Mouse (Mus musculus): ENCODE measurements at regions not wholly inside any gene's neighbourhood (a gene's known extent, or its start where the extent isn't known, plus 50 kb on each side); places are given as distances from the start of the nearest gene placed in this dataset.

DNA sequence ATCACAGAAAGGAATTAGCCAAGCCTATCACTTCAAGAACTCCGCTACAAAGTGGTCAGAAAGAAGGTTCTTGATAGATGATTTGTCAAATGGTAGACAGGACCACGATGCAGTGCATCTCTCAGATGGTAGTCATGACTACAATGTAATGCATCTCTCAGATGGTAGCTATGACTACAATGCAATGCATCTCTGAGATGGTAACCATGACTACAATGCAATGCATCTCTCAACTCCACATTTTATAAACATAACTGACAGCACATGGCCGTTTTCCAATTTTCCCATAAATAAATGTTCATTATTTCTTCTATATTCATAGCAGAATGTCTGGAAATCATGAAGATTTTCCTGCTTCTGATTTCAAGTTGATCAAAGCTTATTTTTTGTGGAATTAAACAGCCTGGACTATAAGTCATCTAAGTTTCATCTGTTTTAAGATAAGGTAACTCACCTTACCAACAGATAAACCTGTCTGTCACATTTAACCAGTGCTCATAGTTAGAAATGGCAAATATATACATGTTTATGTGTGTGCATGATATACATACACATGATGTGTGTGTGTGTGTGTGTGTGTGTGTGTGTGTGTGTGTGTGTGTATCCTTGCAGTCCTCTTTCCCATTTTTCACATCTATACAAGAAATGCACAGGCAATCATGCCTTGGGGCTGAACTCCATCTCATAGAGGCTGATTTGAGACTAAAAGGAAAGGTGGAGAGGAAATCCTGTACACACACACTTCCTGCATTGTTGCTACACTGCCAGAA lies 122.4 kb downstream of the Phf3 start:
- Histone ChIP-seq H3K36me3 (no peaks in the 10 kb centered on the region), H3K9ac (no peak overlapping the region), H3K27ac (no peak overlapping the region), H3K4me3 (no peak overlapping the region), H3K9me3 (no peaks in the 10 kb centered on the region), H3K4me1 (no peaks in the 10 kb centered on the region), H3K27me3 (replicated peaks) (no peaks in the 10 kb centered on the region), H3K4me2 (replicated peaks) (no peak overlapping the region)
- WGBS, result 67% methylated on average over 3 of the region's 3 CpGs
- ATAC-seq (ENCODE audit: low FRiP score, low read depth), result peak; percentile 78

DNA sequence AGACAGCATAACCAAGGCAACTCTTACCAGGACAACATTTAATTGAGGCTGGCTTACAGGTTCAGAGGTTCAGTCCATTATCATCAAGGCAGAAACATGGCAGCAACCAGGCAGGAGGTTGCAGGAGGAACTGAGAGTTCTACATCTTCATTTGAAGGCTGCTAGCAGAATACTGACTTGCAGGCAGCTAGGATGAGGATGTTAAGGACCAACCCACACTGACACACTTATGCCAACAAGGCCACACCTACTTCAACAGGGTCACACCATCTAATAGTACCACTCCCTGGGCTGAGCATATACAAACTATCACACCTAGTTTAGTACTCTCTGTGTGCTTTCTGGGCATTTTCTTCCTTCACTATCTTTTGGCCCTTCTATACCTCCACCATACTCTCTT lies 131.8 kb downstream of the Phf3 start:
- Histone ChIP-seq H3K9ac (no peak overlapping the region), H3K9me3 (no peaks in the 10 kb centered on the region), H3K27ac (no peak overlapping the region), H3K4me3 (no peak overlapping the region), H3K27me3 (replicated peaks) (no peaks in the 10 kb centered on the region), H3K36me3 (no peaks in the 10 kb centered on the region), H3K4me1 (no peaks in the 10 kb centered on the region), H3K4me2 (replicated peaks) (no peak overlapping the region)
- ATAC-seq (ENCODE audit: low FRiP score, low read depth), result no peak

- no peak overlapping the region for H3K27ac ChIP-seq
- H3K27me3 ChIP-seq (replicated peaks), result no peaks in the 10 kb centered on the region
- no peak overlapping the region for H3K9ac ChIP-seq
- no peak overlapping the region for H3K4me3 ChIP-seq
- no peaks in the 10 kb centered on the region for H3K4me1 ChIP-seq
- H3K36me3 ChIP-seq, result no peaks in the 10 kb centered on the region
- no peaks in the 10 kb centered on the region for H3K9me3 ChIP-seq
- ATAC-seq (ENCODE audit: low FRiP score, low read depth), result no peak
- WGBS, result 71% methylated on average over 3 of the region's 3 CpGs
- H3K4me2 ChIP-seq (replicated peaks), result no peak overlapping the region
Observed at GRCm38 (mm10) chr1:30740831-30741230, 132.9 kb downstream of the Phf3 start.

- Histone ChIP-seq H3K27me3 (replicated peaks) (no peaks in the 10 kb centered on the region), H3K4me1 (no peaks in the 10 kb centered on the region), H3K27ac (no peak overlapping the region), H3K4me2 (replicated peaks) (no peak overlapping the region), H3K9ac (no peak overlapping the region), H3K36me3 (no peaks in the 10 kb centered on the region), H3K9me3 (no peaks in the 10 kb centered on the region), H3K4me3 (no peak overlapping the region)
- ATAC-seq (ENCODE audit: low FRiP score, low read depth), result no peak
- WGBS, result 71% methylated on average over 2 of the region's 2 CpGs
Observed at GRCm38 (mm10) chr1:30721519-30721918, 152.2 kb downstream of the Phf3 start.

DNA sequence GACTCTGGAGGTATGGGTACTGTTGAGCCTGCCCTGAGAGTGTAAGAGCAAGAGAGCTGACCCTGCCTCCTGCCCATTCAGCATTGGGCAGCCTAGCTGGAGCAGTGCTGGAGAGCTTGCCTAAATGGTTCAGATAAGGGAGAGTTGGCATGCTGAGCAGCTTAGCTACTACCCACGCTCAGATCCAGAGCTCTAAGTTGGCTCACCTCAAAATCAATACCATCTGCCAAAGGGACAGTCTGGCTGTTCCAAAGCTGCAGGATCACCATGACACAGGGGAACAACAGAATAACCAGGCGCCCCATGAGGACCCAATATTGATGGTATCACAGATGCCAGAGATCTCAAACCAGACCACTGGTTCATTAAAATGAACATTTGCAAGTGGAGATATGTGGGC lies 152.9 kb downstream of the Phf3 start:
- Histone ChIP-seq H3K4me3 (no peak overlapping the region), H3K4me1 (no peaks in the 10 kb centered on the region), H3K9ac (no peak overlapping the region), H3K9me3 (no peaks in the 10 kb centered on the region), H3K27me3 (replicated peaks) (no peaks in the 10 kb centered on the region), H3K27ac (no peak overlapping the region), H3K4me2 (replicated peaks) (no peak overlapping the region), H3K36me3 (no peaks in the 10 kb centered on the region)
- 89% methylated on average over 2 of the region's 2 CpGs for WGBS
- ATAC-seq (ENCODE audit: low FRiP score, low read depth), result no peak

- Histone ChIP-seq H3K4me1 (no peaks in the 10 kb centered on the region), H3K4me2 (replicated peaks) (no peak overlapping the region), H3K9me3 (no peaks in the 10 kb centered on the region), H3K36me3 (no peaks in the 10 kb centered on the region), H3K27ac (no peak overlapping the region), H3K9ac (no peak overlapping the region), H3K27me3 (replicated peaks) (no peaks in the 10 kb centered on the region), H3K4me3 (no peak overlapping the region)
- no peak for ATAC-seq (ENCODE audit: low FRiP score, low read depth)
- 80% methylated on average over 5 of the region's 5 CpGs for WGBS
Observed at GRCm38 (mm10) chr1:30718578-30718977, 155.1 kb downstream of the Phf3 start.

DNA sequence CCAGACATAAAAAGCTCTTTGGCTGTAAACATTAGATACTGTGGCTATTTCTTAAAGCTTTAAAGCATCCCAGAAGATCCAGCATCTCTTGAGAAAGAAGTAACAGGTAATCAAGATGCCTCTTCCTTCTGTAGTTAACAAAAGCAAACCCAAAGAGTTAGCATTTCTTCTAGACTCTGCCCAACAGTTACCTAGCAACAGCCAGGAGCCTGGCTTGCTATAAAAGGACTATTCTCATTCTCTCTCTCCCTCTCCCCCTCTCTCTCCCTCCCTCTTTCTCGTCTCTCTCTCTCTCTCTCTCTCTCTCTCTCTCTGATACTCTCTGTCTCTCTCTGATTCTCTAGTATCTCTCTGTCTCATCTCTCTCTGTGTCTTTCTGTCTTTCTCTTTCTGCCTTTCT lies 157.4 kb downstream of the Phf3 start:
- Histone ChIP-seq H3K4me2 (replicated peaks) (no peak overlapping the region), H3K36me3 (no peaks in the 10 kb centered on the region), H3K27me3 (replicated peaks) (no peaks in the 10 kb centered on the region), H3K27ac (no peak overlapping the region), H3K9ac (no peak overlapping the region), H3K9me3 (0 out of 2 replicates have a peak, but pooled peaks cover 3% of the 10 kb centered on the region), H3K4me3 (no peak overlapping the region), H3K4me1 (no peaks in the 10 kb centered on the region)
- ATAC-seq (ENCODE audit: low FRiP score, low read depth), result no peak
- 18% methylated on average over 1 of the region's 1 CpGs for WGBS

DNA sequence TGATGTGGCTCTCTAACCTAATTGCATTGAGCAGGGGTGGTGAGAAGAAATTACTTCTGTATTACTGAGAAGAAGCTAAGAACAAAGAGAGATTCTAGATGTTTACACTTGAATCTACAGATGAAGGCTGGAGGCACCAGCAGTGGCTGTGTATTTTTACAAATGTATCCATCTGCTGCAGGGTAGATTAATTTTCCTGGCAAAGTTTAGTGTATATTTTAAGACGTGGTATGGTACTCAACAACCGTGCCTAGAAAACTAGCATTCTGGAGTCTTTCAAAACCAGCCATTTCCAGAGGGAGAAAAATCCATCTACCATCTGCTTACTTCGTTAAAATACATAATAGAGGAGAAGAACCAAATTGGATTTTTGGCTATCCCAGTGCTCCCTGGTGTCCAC lies 172.6 kb downstream of the Phf3 start:
- Histone ChIP-seq H3K4me2 (replicated peaks) (no peak overlapping the region), H3K4me1 (no peaks in the 10 kb centered on the region), H3K9me3 (no peaks in the 10 kb centered on the region), H3K27me3 (replicated peaks) (no peaks in the 10 kb centered on the region), H3K9ac (no peak overlapping the region), H3K4me3 (no peak overlapping the region), H3K36me3 (no peaks in the 10 kb centered on the region), H3K27ac (no peak overlapping the region)
- WGBS, result 80% methylated on average over 3 of the region's 3 CpGs
- no peak for ATAC-seq (ENCODE audit: low FRiP score, low read depth)

DNA sequence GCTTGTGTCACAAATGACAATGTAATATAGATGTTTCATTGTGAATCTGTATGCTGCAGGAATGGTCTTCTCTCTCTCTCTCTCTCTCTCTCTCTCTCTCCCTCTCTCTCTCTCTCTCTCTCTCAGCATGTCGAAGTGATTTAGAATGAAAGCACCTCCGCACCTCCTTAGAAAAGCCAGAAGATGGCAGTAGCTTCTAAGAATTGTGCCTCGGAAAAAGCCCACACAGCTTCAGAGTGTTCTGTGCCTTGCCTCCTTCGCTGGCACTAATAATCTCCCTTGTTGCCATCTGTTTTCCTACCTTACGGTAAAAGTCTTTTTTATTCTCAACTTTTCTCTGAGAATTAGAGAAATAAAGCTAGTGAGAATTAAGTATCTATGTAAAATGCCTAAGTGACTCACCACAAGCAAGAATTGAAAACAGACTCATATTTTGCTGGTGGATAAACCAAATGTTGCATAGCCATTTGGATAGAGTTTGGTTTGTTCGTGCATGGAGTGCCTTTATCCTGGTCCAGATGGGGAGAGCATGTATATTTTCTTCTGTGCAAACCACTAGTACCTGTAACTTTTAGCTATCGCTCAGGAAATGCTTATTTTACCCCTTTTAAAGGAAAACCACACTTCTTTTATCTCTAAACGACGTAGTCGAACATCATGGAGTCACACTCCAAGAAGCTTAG lies 173.2 kb downstream of the Phf3 start:
- no peak overlapping the region for H3K27ac ChIP-seq
- ATAC-seq (ENCODE audit: low FRiP score, low read depth), result peak; percentile 79
- 44% methylated on average over 10 of the region's 10 CpGs for WGBS

GRCm38 (mm10) chr1:30696342-30696741 lies 177.4 kb downstream of the Phf3 start:
- Histone ChIP-seq H3K27ac (no peak overlapping the region), H3K4me3 (no peak overlapping the region), H3K4me1 (no peaks in the 10 kb centered on the region), H3K9me3 (no peaks in the 10 kb centered on the region), H3K36me3 (no peaks in the 10 kb centered on the region), H3K9ac (no peak overlapping the region), H3K4me2 (replicated peaks) (no peak overlapping the region), H3K27me3 (replicated peaks) (no peaks in the 10 kb centered on the region)
- no peak for ATAC-seq (ENCODE audit: low FRiP score, low read depth)

More for the DNA sequence above, 173.2 kb downstream of the Phf3 start:
- Histone ChIP-seq H3K27me3 (replicated peaks) (no peaks in the 10 kb centered on the region), H3K9me3 (no peaks in the 10 kb centered on the region), H3K4me2 (replicated peaks) (no peak overlapping the region), H3K36me3 (no peaks in the 10 kb centered on the region), H3K9ac (no peak overlapping the region), H3K4me1 (no peaks in the 10 kb centered on the region), H3K4me3 (no peak overlapping the region)

GRCm38 (mm10) chr1:30685318-30685717 lies 188.4 kb downstream of the Phf3 start:
- Histone ChIP-seq H3K4me1 (no peaks in the 10 kb centered on the region), H3K4me3 (no peak overlapping the region), H3K36me3 (no peaks in the 10 kb centered on the region), H3K9me3 (no peaks in the 10 kb centered on the region), H3K27me3 (replicated peaks) (no peaks in the 10 kb centered on the region), H3K27ac (no peak overlapping the region), H3K9ac (no peak overlapping the region), H3K4me2 (replicated peaks) (no peak overlapping the region)
- no peak for ATAC-seq (ENCODE audit: low FRiP score, low read depth)
- 91% methylated on average over 3 of the region's 3 CpGs for WGBS

- no peaks in the 10 kb centered on the region for H3K4me1 ChIP-seq
- no peak for ATAC-seq (ENCODE audit: low FRiP score, low read depth)
- no peak overlapping the region for H3K4me3 ChIP-seq
- no peak overlapping the region for H3K4me2 ChIP-seq (replicated peaks)
- no peaks in the 10 kb centered on the region for H3K9me3 ChIP-seq
- no peaks in the 10 kb centered on the region for H3K27me3 ChIP-seq (replicated peaks)
- H3K27ac ChIP-seq, result no peak overlapping the region
- WGBS, result 71% methylated on average over 2 of the region's 2 CpGs
- no peaks in the 10 kb centered on the region for H3K36me3 ChIP-seq
- H3K9ac ChIP-seq, result no peak overlapping the region
Observed at GRCm38 (mm10) chr1:30683889-30684288, 189.8 kb downstream of the Phf3 start.

- Histone ChIP-seq H3K9ac (no peak overlapping the region), H3K4me3 (no peak overlapping the region), H3K36me3 (no peaks in the 10 kb centered on the region), H3K27me3 (replicated peaks) (no peaks in the 10 kb centered on the region), H3K4me1 (no peaks in the 10 kb centered on the region), H3K9me3 (no peaks in the 10 kb centered on the region), H3K27ac (no peak overlapping the region), H3K4me2 (replicated peaks) (no peak overlapping the region)
- WGBS, result 28% methylated on average over 2 of the region's 2 CpGs
- ATAC-seq (ENCODE audit: low FRiP score, low read depth), result no peak
Observed at GRCm38 (mm10) chr1:30639807-30640206, 233.9 kb downstream of the Phf3 start.

Measured in neural tube, embryonic 12.5 days (tissue).